Mouse (Mus musculus) midbrain, postnatal 0 days (tissue): ENCODE results near the gene Hist1h4b. TPM values are rescaled to one million over a fixed set of nuclear protein-coding genes. Genes with fewer than 3 reads are reported as not detected.

Experiments
- ATAC-seq: fragments of 200-750 bp; cut with Nextera tagmentation; 2 replicates; pipeline ENCODE4 v1.8.0; 2017; ENCODE audit warnings: moderate number of reproducible peaks, mild to moderate bottlenecking, moderate TSS enrichment, moderate library complexity; ENCODE audit not compliant: low FRiP score
- DNase-seq: peaks from one replicate; pipeline ENCODE4 v3.0.0-alpha.2; 2015; ENCODE audit warnings: low spot score
- H3K27ac ChIP-seq: fragments of 300-500 bp; sonication (generic); 2 replicates; pipeline ENCODE4 v1.5.1; 2014; ENCODE audit warnings: low read depth, mild to moderate bottlenecking, low read length, mixed read lengths
- H3K27me3 ChIP-seq: fragments of 300-500 bp; sonication (generic); 2 replicates; pipeline ENCODE4 v1.6.1; 2014; ENCODE audit warnings: low read length, control low read depth, mixed read lengths; ENCODE audit not compliant: insufficient read depth
- H3K36me3 ChIP-seq: fragments of 300-500 bp; sonication (generic); 2 replicates; pipeline ENCODE4 v1.6.1; 2014; ENCODE audit warnings: low read length, control low read depth, mixed read lengths; ENCODE audit not compliant: insufficient read depth
- H3K4me1 ChIP-seq: fragments of 300-500 bp; sonication (generic); 2 replicates; pipeline ENCODE4 v1.6.1; 2014; ENCODE audit warnings: mild to moderate bottlenecking, control low read depth, antibody characterized with exemption, low read length, mixed read lengths; ENCODE audit not compliant: insufficient read depth
- H3K4me2 ChIP-seq: fragments of 300-500 bp; sonication (generic); 2 replicates; pipeline ENCODE4 v1.6.1; 2014; ENCODE audit warnings: low read depth, mild to moderate bottlenecking, low read length, mixed read lengths; ENCODE audit not compliant: poor library complexity, severe bottlenecking
- H3K4me3 ChIP-seq: fragments of 300-500 bp; sonication (generic); 2 replicates; pipeline ENCODE4 v1.5.1; 2014; ENCODE audit warnings: low read depth, mild to moderate bottlenecking, low read length, moderate library complexity
- H3K9ac ChIP-seq: fragments of 300-500 bp; sonication (generic); replicated peaks from 2 replicates; pipeline ENCODE4 v1.6.1; 2014; ENCODE audit warnings: mild to moderate bottlenecking, low read length, moderate library complexity, mixed read lengths; ENCODE audit not compliant: poor library complexity, severe bottlenecking
- H3K9me3 ChIP-seq: fragments of 300-500 bp; sonication (generic); 2 replicates; pipeline ENCODE4 v1.6.1; 2016; ENCODE audit warnings: low read length, control low read depth
- CTCF ChIP-seq: IDR thresholded peaks from 2 replicates; pipeline ENCODE4 v1.5.1; 2016; ENCODE audit warnings: antibody characterized with exemption, mild to moderate bottlenecking
- WGBS: fragments of 180-500 bp; shearing (Covaris S2); extraction: QIAGEN DNeasy Blood & Tissue Kit; methylation state at CpG from one replicate; pipeline ENCODE4 v1.1.7; 2014; 5-methylcytosine and 5-hydroxymethylcytosine counted together
- polyA plus RNA-seq: library from polyadenylated mRNA; unstranded; fragments of >200 nt; fragmentation: Nextera tagmentation; extraction: Ambion mirVana; gene quantifications from 2 replicates; pipeline ENCODE4 v1.2.1, GENCODE M21; 2015
- total RNA-seq: library from RNA; depleted of rRNA; stranded (reverse); fragments of >200 nt; gene quantifications from 2 replicates; pipeline ENCODE4 v1.2.3, GENCODE M21; 2014

Hist1h4b gene
- total and polyA plus RNA-seq, 2 experiments from 2014 or later = 2.0 to 315 TPM

DNA sequence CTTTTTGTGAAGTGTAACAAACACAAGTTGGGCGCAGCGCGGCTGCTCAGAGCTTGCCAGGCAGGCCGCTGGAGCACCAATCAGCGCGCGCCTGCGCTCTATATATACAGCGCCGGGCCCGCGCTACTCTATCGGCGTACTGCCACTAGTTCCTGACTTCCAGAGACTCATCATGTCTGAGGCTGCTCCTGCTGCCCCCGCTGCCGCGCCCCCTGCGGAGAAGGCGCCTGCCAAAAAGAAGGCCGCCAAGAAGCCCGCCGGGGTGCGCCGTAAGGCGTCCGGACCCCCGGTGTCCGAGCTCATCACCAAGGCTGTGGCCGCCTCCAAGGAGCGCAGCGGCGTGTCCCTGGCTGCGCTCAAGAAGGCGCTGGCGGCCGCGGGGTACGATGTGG lies 18.1 kb upstream of the Hist1h4b start, which contains the start of gene Hist1h1c:
TSS of gene Hist1h1c (plus strand) at position 132 of the 392 bp plus-strand sequence.
- no peak for TF ChIP-seq CTCF
- no peaks in the 10 kb centered on the region for H3K4me1 ChIP-seq
- H3K36me3 ChIP-seq = no peaks in the 10 kb centered on the region
- peak within 1 kb of the TSS; percentile 56 for H3K4me3 ChIP-seq
- WGBS = under 1% methylated on average over 30 of the region's 38 CpGs
- peak within 1 kb of the TSS; percentile 78 for H3K27ac ChIP-seq
- H3K4me2 ChIP-seq = peak within 1 kb of the TSS; percentile 99
- DNase-seq (peak; percentile 93), ATAC-seq (peak; percentile 94)
- peak within 1 kb of the TSS; percentile 55 for H3K9ac ChIP-seq
- H3K27me3 ChIP-seq = no peaks in the 10 kb centered on the region
- no peaks in the 10 kb centered on the region for H3K9me3 ChIP-seq

GRCm38 (mm10) chr13:23739069-23739921 lies 17.5 kb upstream of the Hist1h4b start:
- Histone ChIP-seq H3K4me2 (peak overlapping the region; percentile 99), H3K9me3 (no peaks in the 10 kb centered on the region), H3K27ac (peak overlapping the region; percentile 78), H3K4me1 (no peaks in the 10 kb centered on the region), H3K9ac (peak overlapping the region; percentile 55), H3K36me3 (no peaks in the 10 kb centered on the region), H3K4me3 (peak overlapping the region; percentile 56), H3K27me3 (no peaks in the 10 kb centered on the region)
- DNase-seq = peak; percentile 97
- no peak for TF ChIP-seq CTCF
- WGBS = 1% methylated on average over 39 of the region's 39 CpGs
- ATAC-seq = peak; percentile 89

DNA sequence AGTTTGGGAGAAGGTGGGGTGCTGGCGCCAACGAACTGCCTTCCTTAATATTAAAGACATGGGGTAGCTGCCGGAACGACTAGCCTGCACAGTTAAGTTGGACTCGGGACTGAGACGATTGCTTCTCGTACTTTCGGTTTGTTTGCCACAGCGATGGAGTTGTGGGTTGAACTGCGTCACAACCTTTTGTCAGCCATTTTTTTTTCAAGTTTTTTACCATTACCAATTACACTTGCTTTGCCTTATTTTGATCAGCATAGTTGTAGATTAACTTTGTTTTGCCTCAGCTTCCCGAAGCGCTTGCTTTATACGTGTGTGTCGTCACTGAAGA lies 16.9 kb upstream of the Hist1h4b start:
- Histone ChIP-seq H3K27ac (peak overlapping the region; percentile 44), H3K4me2 (peak overlapping the region; percentile 99), H3K36me3 (no peaks in the 10 kb centered on the region), H3K9me3 (no peaks in the 10 kb centered on the region), H3K4me1 (no peaks in the 10 kb centered on the region), H3K9ac (peak overlapping the region; percentile 55; the same call in 1 of the 2 replicates), H3K4me3 (peak overlapping the region; percentile 56), H3K27me3 (no peaks in the 10 kb centered on the region)
- ATAC-seq (no peak; the same call in 1 of the 2 replicates), DNase-seq (no peak)
- TF ChIP-seq CTCF = no peak
- 1% methylated on average over 14 of the region's 14 CpGs for WGBS

DNA sequence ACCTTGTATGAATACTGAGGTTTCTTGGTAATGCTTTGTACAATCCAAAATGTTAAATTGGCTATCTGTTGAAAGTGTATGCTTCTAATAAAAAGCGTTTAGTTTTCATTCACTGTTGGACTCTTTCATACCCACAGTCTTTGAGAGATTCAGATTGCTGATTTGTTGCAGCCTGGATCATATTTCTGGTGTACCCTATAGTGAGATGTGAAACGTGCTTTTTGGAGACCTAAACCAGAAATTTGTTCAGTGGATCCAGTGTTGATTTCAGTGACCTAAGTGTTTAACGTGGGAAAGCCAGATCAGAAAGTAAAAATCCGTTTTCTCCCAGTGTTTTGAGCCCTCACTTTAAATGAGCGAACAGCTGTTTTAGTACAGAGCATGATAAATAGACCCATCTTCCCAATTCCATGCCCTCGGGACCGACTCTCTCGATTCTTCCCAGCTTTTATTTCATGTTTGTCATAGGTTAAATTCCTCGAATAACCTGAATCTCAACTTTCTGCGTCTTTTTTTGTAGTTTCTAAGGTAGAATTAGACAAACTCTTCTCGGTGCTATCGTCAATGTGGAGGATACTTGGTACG lies 16.5 kb upstream of the Hist1h4b start:
- WGBS = 39% methylated on average over 13 of the region's 13 CpGs
- Histone ChIP-seq H3K36me3 (no peaks in the 10 kb centered on the region), H3K27ac (peak overlapping the region; percentile 44; the same call in 1 of the 2 replicates), H3K9ac (no peak overlapping the region), H3K27me3 (no peaks in the 10 kb centered on the region), H3K4me1 (no peaks in the 10 kb centered on the region), H3K4me3 (peak overlapping the region; percentile 56), H3K4me2 (peak overlapping the region; percentile 99), H3K9me3 (no peaks in the 10 kb centered on the region)
- no peak for ATAC-seq
- TF ChIP-seq CTCF = no peak
- no peak for DNase-seq

DNA sequence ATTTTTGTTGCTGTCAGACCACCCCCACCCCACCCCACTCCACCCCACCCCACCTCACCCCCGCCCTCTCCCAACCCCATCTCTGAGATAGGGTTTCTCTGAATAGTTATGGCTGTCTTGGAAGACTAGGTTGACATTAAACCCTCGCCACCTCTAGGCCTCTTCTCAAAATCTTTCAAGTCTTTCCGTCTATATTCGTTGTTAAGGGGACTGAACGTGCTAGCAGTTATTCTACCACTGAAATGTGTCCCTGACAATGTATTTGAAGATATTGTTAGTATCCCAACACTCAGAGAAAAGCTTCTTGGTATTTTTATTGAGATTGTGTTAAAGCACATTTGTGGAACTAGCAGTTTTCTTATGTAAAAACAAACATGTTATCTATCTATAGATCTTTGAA lies 15.9 kb upstream of the Hist1h4b start:
- no peak for ATAC-seq
- Histone ChIP-seq H3K4me1 (0 out of 2 replicates have a peak, but pooled peaks cover 3% of the 10 kb centered on the region), H3K4me3 (no peak overlapping the region), H3K36me3 (no peaks in the 10 kb centered on the region), H3K27ac (no peak overlapping the region), H3K27me3 (no peaks in the 10 kb centered on the region), H3K9me3 (no peaks in the 10 kb centered on the region), H3K9ac (no peak overlapping the region), H3K4me2 (peak overlapping the region; percentile 99; the same call in 1 of the 2 replicates)
- 71% methylated on average over 5 of the region's 5 CpGs for WGBS
- DNase-seq = no peak
- TF ChIP-seq CTCF = no peak

DNA sequence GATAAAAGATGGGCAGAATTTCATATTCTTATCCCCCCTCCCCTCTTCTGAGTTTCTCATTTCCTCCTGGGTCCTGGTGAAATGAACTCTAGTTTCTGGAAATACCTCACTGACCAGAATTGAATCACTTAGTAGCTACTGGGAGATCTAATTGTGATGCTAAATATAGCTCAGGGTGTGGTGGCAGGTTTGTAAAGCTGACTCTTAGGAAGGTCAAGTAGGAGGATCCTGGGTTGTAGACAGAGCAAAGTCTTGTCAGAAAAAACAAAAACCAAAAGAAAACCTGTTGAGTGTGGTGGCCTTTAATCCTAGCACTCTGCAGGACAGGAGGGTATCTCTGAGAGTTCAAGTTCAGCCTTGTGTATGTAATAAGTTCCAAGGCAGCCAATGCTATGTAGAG lies 14.8 kb upstream of the Hist1h4b start:
- Histone ChIP-seq H3K27me3 (no peaks in the 10 kb centered on the region), H3K9ac (no peak overlapping the region), H3K9me3 (no peaks in the 10 kb centered on the region), H3K4me2 (no peak overlapping the region), H3K4me1 (0 out of 2 replicates have a peak, but pooled peaks cover 3% of the 10 kb centered on the region), H3K4me3 (no peak overlapping the region), H3K36me3 (no peaks in the 10 kb centered on the region), H3K27ac (no peak overlapping the region)
- DNase-seq (no peak), ATAC-seq (no peak)
- no peak for TF ChIP-seq CTCF
